ENCODE assay signal across 11 mouse cellular contexts in the genomic region with DNA sequence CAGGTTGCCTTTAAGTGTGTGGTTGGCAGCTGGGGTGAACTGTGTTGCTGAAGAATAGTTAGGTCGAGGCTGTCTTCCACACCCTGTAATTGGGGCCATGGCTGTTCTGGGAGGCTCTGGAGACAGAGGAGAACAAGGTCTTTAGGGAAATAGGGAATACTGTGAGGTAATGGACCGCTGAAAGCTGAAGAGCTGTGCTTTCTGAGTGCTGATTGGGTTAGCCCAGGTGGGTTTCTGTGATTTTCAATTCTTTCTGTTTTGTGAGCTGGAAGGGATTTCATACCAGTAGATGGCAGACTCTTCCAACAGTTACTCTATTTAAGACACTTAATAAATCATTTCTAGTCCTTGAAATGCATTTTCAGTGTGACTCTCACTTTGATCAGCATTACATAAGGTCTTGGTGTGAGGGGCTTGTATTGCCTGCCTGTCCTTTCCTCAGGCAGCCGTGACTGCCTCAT. TPM values are rescaled to one million over a fixed set of nuclear protein-coding genes. Genes with fewer than 3 reads are reported as not detected.
DNase-seq lines count a peak whose midpoint lies in the region; ATAC-seq and TF ChIP-seq lines count a peak whose summit lies in the region.
"Had no signal": no experiment of that assay in that cellular context is flagged by ENCODE, and none has a peak within 500 bp of the region (broad histone marks: within the 10 kb centered on the region; RNA-seq: fewer than 3 reads in every experiment).

No protein-coding gene starts in this region.

- no peaks in the 10 kb centered on the region for H3K27me3 ChIP-seq in heart, adult 2 months (ENCODE audit: control insufficient read depth, insufficient read depth, low read length)
- H3K27me3 ChIP-seq in heart, embryonic 11.5 days (ENCODE audit: control insufficient read depth, insufficient read depth, low read length), result no peaks in the 10 kb centered on the region
- H3K27me3 ChIP-seq in limb, embryonic 10.5 days (ENCODE audit: low read depth, poor library complexity, severe bottlenecking), result no peaks in the 10 kb centered on the region
- H3K27me3 ChIP-seq: heart, embryonic 15.5 days had no signal

- no peak overlapping the region for H3K9ac ChIP-seq in heart, adult 2 months (ENCODE audit: low read depth, low read length)
- H3K9ac ChIP-seq in heart, embryonic 11.5 days (ENCODE audit: low read depth, low read length), result no peak overlapping the region
- H3K9ac ChIP-seq: heart, embryonic 15.5 days had no signal

- TF ChIP-seq CTCF in heart, adult 2 months (IDR thresholded peaks at IDR 0.05), result peak; percentile 31
- TF ChIP-seq CTCF in brain, embryonic 14.5 days (IDR thresholded peaks at IDR 0.05; ENCODE audit: borderline replicate concordance, extremely low read depth, insufficient read depth, insufficient read length), result no peak

- intact Hi-C loops in heart, adult 2 months (cut with DNase I), result no loop called here

- no peaks in the 10 kb centered on the region for H3K79me2 ChIP-seq in heart, adult 2 months (replicated peaks; ENCODE audit: control insufficient read depth, insufficient read depth, low read length)

- no peak overlapping the region for H3K27ac ChIP-seq in heart, adult 2 months
- H3K27ac ChIP-seq in heart, embryonic 11.5 days (ENCODE audit: low read depth, low read length), result no peak overlapping the region
- H3K27ac ChIP-seq in limb, embryonic 10.5 days, result no peak overlapping the region
- H3K27ac ChIP-seq: heart, embryonic 15.5 days had no signal

- H3K9me3 ChIP-seq in heart, embryonic 11.5 days (replicated peaks; ENCODE audit: control insufficient read depth, low read length), result no peaks in the 10 kb centered on the region
- no peaks in the 10 kb centered on the region for H3K9me3 ChIP-seq in limb, embryonic 10.5 days (replicated peaks)
- H3K9me3 ChIP-seq: heart, embryonic 15.5 days had no signal

- H3K4me2 ChIP-seq in heart, embryonic 11.5 days, result no peak overlapping the region
- H3K4me2 ChIP-seq: heart, embryonic 15.5 days had no signal

- TF ChIP-seq POLR2A in heart, adult 2 months (IDR thresholded peaks at IDR 0.05; ENCODE audit: insufficient read depth, low read depth, low read length), result no peak
- no peak for TF ChIP-seq POLR2A in brain, embryonic 14.5 days (IDR thresholded peaks at IDR 0.05; ENCODE audit: borderline replicate concordance, extremely low read depth, insufficient read depth, insufficient read length, poor library complexity, severe bottlenecking)

- H3K4me3 ChIP-seq in heart, adult 2 months, result no peak overlapping the region
- no peak overlapping the region for H3K4me3 ChIP-seq in heart, embryonic 11.5 days (ENCODE audit: low read depth, low read length)
- no peak overlapping the region for H3K4me3 ChIP-seq in limb, embryonic 10.5 days
- H3K4me3 ChIP-seq: heart, embryonic 15.5 days; myocyte had no signal

- 78% methylated on average over 3 of the region's 3 CpGs for WGBS in heart, adult 2 months
- 70% methylated on average over 3 of the region's 3 CpGs for WGBS in heart, embryonic 11.5 days (ENCODE audit: insufficient replicate concordance)
- WGBS in limb, embryonic 10.5 days, result 39% methylated on average over 3 of the region's 3 CpGs

- no peak for DNase-seq in heart, adult 2 months
- peak; percentile 39 for DNase-seq in 416B (ENCODE audit: low read depth)
- peak; percentile 78 for DNase-seq in brain, embryonic 14.5 days (ENCODE audit: low read depth)
- peak; percentile 49 for DNase-seq in limb, embryonic 10.5 days (ENCODE audit: low spot score)
- no peak for DNase-seq in T-cell, adult 2 months (ENCODE audit: low spot score)
- DNase-seq in gastrocnemius, adult 18-20 months (ENCODE audit: low spot score), result no peak
- DNase-seq: spleen, adult 18-20 months had no signal

- no peak for ATAC-seq in heart, embryonic 11.5 days (replicated peaks; ENCODE audit: insufficient number of reproducible peaks, low FRiP score, low TSS enrichment)
- no peak for ATAC-seq in megakaryocyte-erythroid progenitor cell, adult 5-6 weeks (replicated peaks; ENCODE audit: low FRiP score, low TSS enrichment, poor library complexity, severe bottlenecking)

- no peak for TF ChIP-seq EP300 in heart, adult 2 months (IDR thresholded peaks at IDR 0.05; ENCODE audit: insufficient read depth, low read depth, low read length)

- H3K36me3 ChIP-seq in heart, adult 2 months (ENCODE audit: control insufficient read depth, insufficient read depth, low read length), result no peaks in the 10 kb centered on the region
- no peaks in the 10 kb centered on the region; the same call in 1 of the 2 replicates for H3K36me3 ChIP-seq in heart, embryonic 11.5 days (ENCODE audit: control insufficient read depth, insufficient read depth, low read length)
- peaks cover 13% of the 10 kb centered on the region for H3K36me3 ChIP-seq in limb, embryonic 10.5 days

- H3K4me1 ChIP-seq in heart, adult 2 months (ENCODE audit: control insufficient read depth, insufficient read depth, low read length), result no peaks in the 10 kb centered on the region; the same call in 1 of the 2 replicates
- H3K4me1 ChIP-seq in heart, embryonic 11.5 days (ENCODE audit: control insufficient read depth, insufficient read depth, low read length), result no peaks in the 10 kb centered on the region
- peaks cover 19% of the 10 kb centered on the region for H3K4me1 ChIP-seq in limb, embryonic 10.5 days
- H3K4me1 ChIP-seq: heart, embryonic 15.5 days had no signal

RNA-seq across cellular contexts. Expression of a gene that starts 24.5 kb away (rescaled TPM):
- total RNA-seq in heart, adult 2 months (2021), result 10 to 100 TPM; 28.9 to 33.6 TPM
- polyA plus RNA-seq in heart, adult 2 months (2012; rRNA removed), result 12.8 and 18.8 TPM in 2 replicates
- polyA plus RNA-seq in heart, embryonic 11.5 days (2014; fragmentation: Nextera tagmentation; extraction: Ambion mirVana), result 11.4 and 11.8 TPM in 2 replicates
- polyA plus RNA-seq in brain, embryonic 14.5 days (2012; rRNA removed), result 21.4 and 26.0 TPM in 2 replicates
- 15.2 and 18.3 TPM in 2 replicates for polyA plus RNA-seq in limb, embryonic 10.5 days (2016; fragmentation: Nextera tagmentation; extraction: Ambion mirVana)
- total RNA-seq in megakaryocyte-erythroid progenitor cell, adult 5-6 weeks (2014; fragmentation: Nextera tagmentation), result 18.7 and 19.7 TPM in 2 replicates
- 13.7 and 15.8 TPM in 2 replicates for total RNA-seq in megakaryocyte-erythroid progenitor cell, adult 5-6 weeks (2017)
- 10 to 100 TPM; 21.2 to 24.2 TPM for total RNA-seq in gastrocnemius, adult 18-20 months (2021)

RNA-seq across cellular contexts. Expression of a gene that starts 44.4 kb away (rescaled TPM):
- total RNA-seq in heart, adult 2 months (2021), result 10 to 100 TPM; 80.5 to 89.7 TPM
- polyA plus RNA-seq in heart, adult 2 months (2012; rRNA removed), result 9.1 and 18.3 TPM in 2 replicates
- 113 and 140 TPM in 2 replicates for polyA plus RNA-seq in heart, embryonic 11.5 days (2014; fragmentation: Nextera tagmentation; extraction: Ambion mirVana)
- 45.8 and 61.9 TPM in 2 replicates for polyA plus RNA-seq in brain, embryonic 14.5 days (2012; rRNA removed)
- polyA plus RNA-seq in limb, embryonic 10.5 days (2016; fragmentation: Nextera tagmentation; extraction: Ambion mirVana), result 199 and 208 TPM in 2 replicates
- 80.1 and 98.9 TPM in 2 replicates for total RNA-seq in megakaryocyte-erythroid progenitor cell, adult 5-6 weeks (2014; fragmentation: Nextera tagmentation)
- 275 and 333 TPM in 2 replicates for total RNA-seq in megakaryocyte-erythroid progenitor cell, adult 5-6 weeks (2017)
- total RNA-seq in gastrocnemius, adult 18-20 months (2021), result 100 to 1,000 TPM; 118 to 127 TPM

Comparison
In these comparisons a context has a peak if more than half of its experiments do, and no peak if none do; other contexts are left out.
1. DNase-seq: peak in 416B (single experiment), brain, embryonic 14.5 days (single experiment) and limb, embryonic 10.5 days (single experiment); none in heart, adult 2 months (0 of 2), T-cell, adult 2 months (single experiment) and gastrocnemius, adult 18-20 months (single experiment).